Mouse (Mus musculus) embryonic fibroblast, embryonic 13.5 days (primary cell): ENCODE data around the gene Rnase13.

Source experiments
- CTCF ChIP-seq: IDR thresholded peaks from 2 replicates; pipeline ENCODE4 v1.5.1; 2011; ENCODE audit warnings: mild to moderate bottlenecking, control low read depth, low read length, moderate library complexity, borderline replicate concordance; ENCODE audit not compliant: insufficient read depth
- POLR2A ChIP-seq: IDR thresholded peaks from 2 replicates; pipeline ENCODE4 v1.6.1; 2011; ENCODE audit warnings: low read depth, mild to moderate bottlenecking, control low read depth, low read length, moderate library complexity

- TF ChIP-seq CTCF, result no peak; the same call in 1 of the 2 replicates
- TF ChIP-seq POLR2A, result no peak
These were observed 8.3 kb upstream of the Rnase13 start for GRCm38 (mm10) chr14:51930824-51931223.
